Mouse (Mus musculus): ENCODE results near the gene Map1b.

- no peak for TF ChIP-seq CTCF (IDR thresholded peaks at IDR 0.05)
- TF ChIP-seq POLR2A (IDR thresholded peaks at IDR 0.05; ENCODE audit: insufficient read depth, low read depth, low read length), result no peak
- no peak for TF ChIP-seq EP300 (IDR thresholded peaks at IDR 0.05; ENCODE audit: insufficient read depth, low read depth, low read length)
Measured at GRCm38 (mm10) chr13:99443484-99444175, 72.7 kb downstream of the Map1b start.

All from heart, adult 2 months (tissue).